Comparison of ENCODE assay signal across 18 mouse cellular contexts in genomic region chr16:35169431-35169830, GRCm38 (mm10). TPM values are rescaled to one million over a fixed set of nuclear protein-coding genes. Genes with fewer than 3 reads are reported as not detected.
DNase-seq lines count a peak whose midpoint lies in the region; ATAC-seq lines count a peak whose summit lies in the region.
"Had no signal": no experiment of that assay in that cellular context is flagged by ENCODE, and none has a peak within 500 bp of the region (broad histone marks: within the 10 kb centered on the region; RNA-seq: fewer than 3 reads in every experiment).

No protein-coding gene starts in this region.

- peak; percentile 60 for DNase-seq in adrenal gland, postnatal 10 days
- no peak for DNase-seq in adrenal gland, adult 18-20 months (ENCODE audit: low spot score in 2 of 2)
- peak; percentile 27 for DNase-seq in heart, postnatal 25 days (ENCODE audit: low spot score)
- no peak for DNase-seq in heart, postnatal 36 days
- DNase-seq in adrenal gland, postnatal 36 days, result peak; percentile 28 to 44
- peak; percentile 36 to 52 for DNase-seq in gastrocnemius, postnatal 36 days
- no peak for DNase-seq in ovary, postnatal 10 days (ENCODE audit: low spot score)
- DNase-seq: cerebellum, adult 8-10 months; cerebellum, postnatal 25 days; forebrain, postnatal 0 days; heart, postnatal 4 days; kidney, postnatal 14 days had no signal

- intact Hi-C loops in heart, postnatal 25 days (cut with DNase I), result no loop called here
- intact Hi-C loops in heart, postnatal 36 days (cut with DNase I), result no loop called here
- intact Hi-C loops in gastrocnemius, postnatal 36 days (cut with DNase I), result no loop called here

- ATAC-seq in activated CD4-positive, CD25-positive, alpha-beta regulatory T cell, adult 4 months, result no peak
- ATAC-seq: forebrain, postnatal 0 days; intestine, postnatal 0 days; midbrain, embryonic 15.5 days; Patski had no signal

RNA-seq across cellular contexts. Expression of gene Adcy5, which starts 14.8 kb away (rescaled TPM):
- 1 to 10 TPM; 6.6 to 9.0 TPM for total RNA-seq in adrenal gland, postnatal 10 days (2021)
- 10 to 100 TPM in 1 of 2 experiments, 1 to 10 TPM in 1; 8.9 to 18.3 TPM for total RNA-seq in adrenal gland, adult 18-20 months (2021)
- total RNA-seq in heart, postnatal 25 days (2021), result 10 to 100 TPM; 54.8 to 55.3 TPM
- total RNA-seq in heart, postnatal 36 days (2021), result 10 to 100 TPM; 48.7 to 57.7 TPM
- total RNA-seq in adrenal gland, postnatal 36 days (2021), result 10 to 100 TPM in 1 of 2 experiments, 1 to 10 TPM in 1; 7.8 to 13.9 TPM
- 1 to 10 TPM; 1.8 to 1.9 TPM for total RNA-seq in gastrocnemius, postnatal 36 days (2021)
- polyA plus RNA-seq in activated CD4-positive, CD25-positive, alpha-beta regulatory T cell, adult 4 months (2017; shearing (Covaris generic)), result under 1 TPM; 0.19 to 0.22 TPM
- total RNA-seq: granulocyte monocyte progenitor cell, adult 5-6 weeks; megakaryocyte progenitor cell, adult 5-6 weeks had no signal

Comparison
In these comparisons a context has a peak if more than half of its experiments do, and no peak if none do; other contexts are left out.
1. DNase-seq: peak in adrenal gland, postnatal 10 days (single experiment), heart, postnatal 25 days (single experiment), adrenal gland, postnatal 36 days (2 of 2) and gastrocnemius, postnatal 36 days (2 of 2); none in adrenal gland, adult 18-20 months (0 of 2), heart, postnatal 36 days (0 of 2) and ovary, postnatal 10 days (single experiment).